Mouse (Mus musculus) embryonic stem cell, embryonic (primary cell): ENCODE data around the gene Ctse.

Experiments used
- CTCF ChIA-PET, 4 experiments: fragments of 300-600 bp in 2 of 4; fragments of 350-600 bp in 2 of 4; sonication (Branson Sonifier 250); formaldehyde crosslinking; loops; one replicate each; lab custom pipeline; 2022; ENCODE audit warnings: inconsistent platforms in 2 of 4; lab: Charles Lee
- POLR2A ChIA-PET, 4 experiments: fragments of 300-600 bp in 2 of 4; fragments of 350-600 bp in 2 of 4; sonication (Branson Sonifier 250); formaldehyde crosslinking; loops; one replicate each; lab custom pipeline; 2022; ENCODE audit warnings: antibody characterized with exemption in 4 of 4, inconsistent platforms in 1 of 4; lab: Charles Lee

Gene Ctse

DNA sequence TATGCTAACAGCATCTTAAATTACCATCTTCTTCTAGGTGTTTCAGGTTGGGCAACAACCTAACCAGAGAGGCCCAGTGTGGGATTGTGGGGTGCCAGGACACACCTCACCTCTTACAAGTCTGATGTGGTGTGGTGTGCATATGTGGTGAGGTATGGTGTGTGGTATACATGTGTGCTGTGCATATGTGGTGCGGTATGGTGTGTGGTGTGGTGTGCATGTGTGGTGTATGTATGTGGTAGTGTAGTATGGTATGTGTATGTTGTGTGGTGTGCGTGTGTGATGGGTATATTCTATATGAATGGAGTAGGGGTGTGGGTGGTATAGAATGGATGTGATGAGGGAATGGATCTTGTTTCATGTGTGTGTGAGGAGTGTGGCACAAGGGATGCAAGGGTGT is 49.6 kb downstream of the Ctse start:
- POLR2A ChIA-PET: no interaction called here

DNA sequence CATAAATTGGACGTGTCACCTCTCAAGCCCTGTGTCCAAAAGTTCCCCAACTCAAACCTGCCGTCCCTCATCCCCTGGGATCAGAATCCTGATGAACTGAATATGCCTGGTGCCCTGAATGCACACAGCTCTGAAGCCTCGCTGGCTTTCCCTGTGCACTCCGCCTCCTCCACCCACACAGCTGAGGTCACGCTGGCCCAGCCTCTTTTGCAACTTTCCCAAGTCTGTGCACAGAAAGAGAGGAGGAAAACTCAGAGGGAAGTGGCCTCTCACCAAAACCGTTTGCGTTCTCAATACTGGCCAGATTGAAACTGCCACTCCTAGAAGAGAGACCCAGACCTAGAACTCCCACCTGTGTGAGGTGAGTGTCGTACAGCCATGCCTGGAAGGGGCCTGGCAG is 50.4 kb downstream of the Ctse start, which contains the start of gene Rab7b:
Gene Rab7b (plus strand): TSS at position 221 of the 400 bp plus-strand sequence.
- POLR2A ChIA-PET: no interaction called here
- CTCF ChIA-PET: interaction anchor here in 3 of 4 experiments (0.6 to 1.6 kb wide), 4 partner anchors 13 to 604 kb away, joined by 3 to 6 read pairs (median 6); no protein-coding TSS in a partner anchor

More for the DNA sequence above, 49.6 kb downstream of the Ctse start:
- CTCF ChIA-PET: interaction anchor here in 1 of 4 experiments (1.6 kb wide), 1 partner anchor 14 kb away, joined by 5 read pairs; no protein-coding TSS in a partner anchor

DNA sequence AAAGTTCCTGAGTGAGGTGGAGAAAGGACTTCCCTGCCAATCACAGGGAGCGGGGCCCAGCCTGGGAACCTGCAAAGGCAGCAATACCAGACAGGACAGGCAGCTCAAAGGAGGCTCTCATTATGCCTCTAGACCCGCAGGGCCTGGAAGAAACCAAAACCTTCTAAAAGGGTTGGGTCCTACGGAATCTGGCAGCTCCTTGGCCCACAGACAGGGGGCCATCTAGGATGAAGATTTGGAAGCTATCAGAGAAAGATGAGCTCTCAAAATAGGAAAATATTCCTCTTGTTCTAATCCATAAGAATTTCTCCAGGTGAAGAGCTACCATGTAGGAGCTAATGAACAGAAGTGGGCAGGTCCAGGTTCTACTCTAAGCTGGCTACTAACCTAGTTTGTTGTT is 50.9 kb downstream of the Ctse start:
- ChIA-PET POLR2A (interaction anchor here in 1 of 4 experiments (0.5 to 0.8 kb wide), 2 partner anchors 13 to 97 kb away, joined by 3 read pairs; no protein-coding TSS in a partner anchor), CTCF (interaction anchor here in 3 of 4 experiments (0.5 to 1.6 kb wide), 5 partner anchors 12 to 604 kb away, joined by 3 to 6 read pairs (median 5); no protein-coding TSS in a partner anchor)

DNA sequence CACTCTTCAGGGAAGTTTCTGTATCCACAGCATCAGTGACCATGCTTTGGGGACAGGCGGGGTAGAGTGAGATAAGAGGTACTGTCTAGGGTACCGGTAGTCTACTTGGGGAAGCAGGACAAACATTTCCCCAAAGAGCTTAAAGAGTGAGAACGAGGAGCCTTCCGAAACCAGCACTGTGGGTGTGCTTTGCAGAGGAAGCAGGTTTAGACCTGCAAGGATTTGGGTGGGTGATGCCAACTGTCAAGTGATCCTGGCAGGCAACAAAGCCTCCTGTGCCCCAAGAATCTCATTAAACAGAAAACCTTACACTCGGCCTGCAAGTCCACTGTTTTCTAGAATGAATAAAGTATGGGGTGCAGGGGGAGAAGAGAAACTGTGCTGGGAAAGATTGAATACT is 51.8 kb downstream of the Ctse start:
- CTCF ChIA-PET: interaction anchor here in 2 of 4 experiments (0.8 to 2.7 kb wide), 4 partner anchors 11 to 29 kb away, joined by 3 to 8 read pairs (median 4); no protein-coding TSS in a partner anchor
- POLR2A ChIA-PET: interaction anchor here in 1 of 4 experiments (1.0 to 1.1 kb wide), 2 partner anchors 163 to 317 kb away, joined by 3 read pairs; partner anchors contain the start of genes Elk4, Fam72a and Srgap2

DNA sequence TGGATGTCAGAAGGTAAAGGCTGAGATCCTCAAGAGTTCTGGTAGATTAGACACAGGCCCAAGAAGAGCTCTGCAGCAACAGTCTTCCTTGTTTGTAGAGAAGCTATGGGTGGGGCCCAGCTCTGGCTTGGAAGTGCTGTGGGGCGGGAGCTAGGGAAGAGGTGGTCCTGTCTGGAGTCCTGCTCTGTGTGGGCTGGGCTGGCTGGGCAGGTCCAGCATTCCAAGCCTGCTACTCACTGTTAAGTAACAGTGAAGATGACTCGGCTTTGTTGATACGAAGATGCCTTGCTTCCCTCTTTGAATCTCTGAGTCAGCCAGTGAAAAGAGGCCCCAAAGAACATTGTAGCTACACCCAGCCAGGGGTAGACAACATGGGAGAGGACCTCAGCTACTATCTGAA is 52.3 kb downstream of the Ctse start:
- ChIA-PET POLR2A (interaction anchor here in 2 of 4 experiments (0.6 to 1.1 kb wide), 4 partner anchors 138 to 1270 kb away, joined by 3 to 4 read pairs (median 3); partner anchors contain the start of genes Elk4 (in 1 of the 2), Fam72a (in 1 of the 2) and Srgap2 (in 1 of the 2)), CTCF (interaction anchor here in 2 of 4 experiments (0.8 to 2.7 kb wide), 4 partner anchors 11 to 29 kb away, joined by 3 to 8 read pairs (median 4); no protein-coding TSS in a partner anchor)

DNA sequence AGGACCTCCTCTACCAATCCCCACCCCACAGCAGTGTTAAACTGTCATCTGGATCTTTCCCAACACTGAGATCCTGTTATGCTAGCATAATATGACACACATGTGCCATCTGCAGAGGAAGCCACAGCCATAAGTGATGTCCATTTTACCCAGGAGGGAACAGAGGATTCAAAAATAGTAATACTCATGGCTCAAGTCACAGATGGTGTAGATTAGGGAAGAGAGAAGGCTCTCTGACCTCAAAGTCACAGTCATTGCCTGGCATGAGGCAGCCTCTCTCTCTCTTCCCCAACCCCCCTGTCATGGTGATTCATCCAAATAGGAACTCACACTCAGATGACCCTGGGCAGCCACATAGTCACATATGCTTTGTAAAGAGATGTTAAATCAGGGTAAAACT is 53.2 kb downstream of the Ctse start:
- ChIA-PET POLR2A (interaction anchor here in 1 of 4 experiments (0.6 kb wide), 2 partner anchors 139 to 1271 kb away, joined by 3 to 4 read pairs; no protein-coding TSS in a partner anchor), CTCF (interaction anchor here in 1 of 4 experiments (2.7 kb wide), 1 partner anchor 21 kb away, joined by 8 read pairs; no protein-coding TSS in a partner anchor)

DNA sequence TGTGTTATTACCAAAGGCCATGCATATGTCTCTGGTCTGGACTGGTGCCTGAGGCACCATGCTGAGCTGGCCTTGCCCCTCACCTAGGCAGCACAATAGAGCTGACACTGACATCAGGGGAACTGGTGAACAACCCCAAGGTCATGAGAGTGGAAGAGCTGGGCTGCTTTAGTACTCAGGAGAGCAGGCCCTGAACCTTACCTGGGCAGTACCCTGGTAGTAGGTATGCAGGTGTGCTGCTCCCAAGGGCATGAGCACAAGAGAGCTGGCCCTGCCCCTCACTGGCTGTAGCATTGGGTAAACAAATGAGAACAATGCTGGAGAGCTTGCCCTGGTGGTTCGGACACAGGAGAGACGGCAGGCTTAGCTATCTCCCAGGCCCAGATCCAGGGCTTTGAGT is 57.2 kb downstream of the Ctse start:
- ChIA-PET CTCF (interaction anchor here in 1 of 4 experiments (0.9 kb wide), 1 partner anchor 17 kb away, joined by 3 read pairs; no protein-coding TSS in a partner anchor), POLR2A (interaction anchor here in 1 of 4 experiments (0.6 kb wide), 1 partner anchor 317 kb away, joined by 10 read pairs; no protein-coding TSS in a partner anchor)

DNA sequence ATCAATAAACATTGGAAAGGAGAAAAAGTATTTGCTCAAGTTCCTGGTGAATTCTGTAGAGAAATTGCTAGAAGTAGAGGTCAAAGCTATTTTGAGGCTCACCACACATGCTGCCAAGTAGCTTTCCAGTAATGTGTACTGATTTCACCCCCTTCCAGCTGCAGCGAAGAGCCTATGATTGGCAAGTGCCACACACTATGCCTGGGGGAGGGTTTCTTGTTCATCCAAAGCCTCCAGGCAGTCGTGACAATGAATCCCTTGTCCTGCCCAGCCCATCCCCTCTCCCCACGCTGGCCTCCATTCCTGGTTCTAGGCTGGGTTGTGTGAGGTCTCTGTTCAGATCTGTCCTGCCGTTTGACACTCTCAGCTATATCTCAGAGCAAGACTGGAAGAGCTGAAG is 58.2 kb downstream of the Ctse start:
- ChIA-PET POLR2A (no interaction called here), CTCF (no interaction called here)

DNA sequence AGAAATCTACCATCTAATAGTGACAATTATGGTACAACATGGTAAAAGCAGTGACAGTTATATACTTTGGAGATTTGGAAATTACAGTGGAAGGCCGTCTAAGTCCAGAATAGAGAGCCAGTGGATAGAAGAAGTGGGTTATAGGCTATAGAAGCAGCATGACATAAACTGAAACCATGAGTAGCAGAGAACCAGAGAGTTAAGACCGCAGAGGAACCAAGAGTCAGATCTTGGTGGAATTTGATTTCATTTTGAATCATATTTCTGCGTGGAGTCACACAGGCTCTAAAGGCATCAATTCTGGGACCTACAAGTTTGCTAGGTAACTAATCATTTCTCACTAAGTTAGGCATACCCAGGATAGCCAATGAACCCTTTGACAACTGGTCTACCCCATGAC is 60.7 kb downstream of the Ctse start:
- ChIA-PET CTCF (interaction anchor here in 1 of 4 experiments (0.5 kb wide), 1 partner anchor 54 kb away, joined by 3 read pairs; no protein-coding TSS in a partner anchor), POLR2A (no interaction called here)

DNA sequence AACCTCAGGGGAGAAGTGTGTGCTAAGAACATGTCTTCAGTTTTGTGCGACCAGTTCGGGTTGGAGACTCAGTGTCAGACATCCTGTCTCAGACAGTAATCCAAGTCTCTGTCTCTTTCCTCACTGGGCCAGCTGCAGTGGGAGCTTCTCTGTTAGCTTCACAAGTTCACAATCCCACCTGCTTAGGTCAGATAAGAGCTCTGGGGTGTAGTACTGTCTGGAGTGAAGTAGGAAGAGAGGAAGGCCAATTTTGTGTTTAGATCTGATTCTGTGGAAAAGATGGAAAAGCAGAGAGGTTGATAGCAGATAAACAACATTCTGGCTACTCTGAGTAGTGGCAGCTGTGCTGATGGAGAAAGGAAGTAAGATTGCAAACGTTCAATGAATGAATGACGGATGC is 61.5 kb downstream of the Ctse start:
- ChIA-PET POLR2A (interaction anchor here in 2 of 4 experiments (0.5 to 0.8 kb wide), 3 partner anchors 21 to 105 kb away, joined by 3 to 5 read pairs (median 3); no protein-coding TSS in a partner anchor), CTCF (interaction anchor here in 2 of 4 experiments (0.6 to 2.1 kb wide), 2 partner anchors 15 to 357 kb away, joined by 4 to 5 read pairs; no protein-coding TSS in a partner anchor)

DNA sequence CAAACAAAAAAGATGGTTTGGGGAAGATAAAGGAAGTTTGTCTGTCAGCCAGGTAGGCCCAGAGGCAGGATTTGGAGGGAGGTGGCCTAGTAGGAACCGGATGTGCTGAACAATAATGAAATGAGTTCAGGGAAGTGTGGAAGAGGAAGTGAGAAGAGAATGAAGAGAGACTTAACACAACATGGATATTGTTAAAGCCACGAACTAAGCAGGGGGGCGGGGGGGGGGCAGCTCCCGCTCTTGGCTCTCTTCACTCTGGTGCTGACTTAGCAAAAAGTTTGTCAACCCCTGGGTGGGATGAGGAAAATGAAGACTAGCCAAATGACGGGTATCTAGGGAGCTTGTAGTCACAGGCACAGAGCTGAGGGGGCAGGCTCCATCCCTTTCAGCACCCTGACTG is 62.3 kb downstream of the Ctse start:
- CTCF ChIA-PET: interaction anchor here in 3 of 4 experiments (0.6 to 2.6 kb wide), 8 partner anchors 12 to 263 kb away, joined by 3 to 18 read pairs (median 4); partner anchors contain the start of gene Slc45a3 (in 1 of the 3)
- POLR2A ChIA-PET: interaction anchor here in 2 of 4 experiments (0.6 to 1.4 kb wide), 4 partner anchors 12 to 1749 kb away, joined by 3 to 8 read pairs (median 4); no protein-coding TSS in a partner anchor

DNA sequence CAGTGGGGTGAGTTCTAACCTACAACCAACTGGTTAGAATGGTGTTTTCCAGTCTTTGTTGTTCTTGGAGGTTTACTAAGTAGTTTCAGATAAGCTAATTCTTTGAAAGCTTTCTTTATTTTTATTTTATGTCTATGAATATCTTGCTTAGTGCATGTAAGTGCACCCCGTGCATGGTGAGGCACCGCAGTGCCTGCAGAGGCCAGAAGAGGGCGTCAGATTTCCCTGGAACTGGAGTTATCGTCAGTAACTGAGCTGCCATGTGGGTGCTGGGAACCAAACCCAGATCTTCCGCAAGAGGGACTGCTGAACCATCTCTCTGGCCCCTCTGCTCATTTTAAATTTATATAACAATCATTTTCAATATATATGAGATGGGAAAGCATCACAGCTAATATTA is 63.3 kb downstream of the Ctse start:
- POLR2A ChIA-PET: interaction anchor here in 3 of 4 experiments (0.6 to 1.4 kb wide), 4 partner anchors 11 to 280 kb away, joined by 3 to 8 read pairs (median 3); no protein-coding TSS in a partner anchor
- CTCF ChIA-PET: interaction anchor here (0.5 to 2.6 kb wide), 30 partner anchors 9 to 517 kb away, joined by 3 to 18 read pairs (median 4); partner anchors contain the start of genes Avpr1b (in 1 of the 4), Rab7b (in 1 of the 4) and Slc26a9 (in 1 of the 4)

DNA sequence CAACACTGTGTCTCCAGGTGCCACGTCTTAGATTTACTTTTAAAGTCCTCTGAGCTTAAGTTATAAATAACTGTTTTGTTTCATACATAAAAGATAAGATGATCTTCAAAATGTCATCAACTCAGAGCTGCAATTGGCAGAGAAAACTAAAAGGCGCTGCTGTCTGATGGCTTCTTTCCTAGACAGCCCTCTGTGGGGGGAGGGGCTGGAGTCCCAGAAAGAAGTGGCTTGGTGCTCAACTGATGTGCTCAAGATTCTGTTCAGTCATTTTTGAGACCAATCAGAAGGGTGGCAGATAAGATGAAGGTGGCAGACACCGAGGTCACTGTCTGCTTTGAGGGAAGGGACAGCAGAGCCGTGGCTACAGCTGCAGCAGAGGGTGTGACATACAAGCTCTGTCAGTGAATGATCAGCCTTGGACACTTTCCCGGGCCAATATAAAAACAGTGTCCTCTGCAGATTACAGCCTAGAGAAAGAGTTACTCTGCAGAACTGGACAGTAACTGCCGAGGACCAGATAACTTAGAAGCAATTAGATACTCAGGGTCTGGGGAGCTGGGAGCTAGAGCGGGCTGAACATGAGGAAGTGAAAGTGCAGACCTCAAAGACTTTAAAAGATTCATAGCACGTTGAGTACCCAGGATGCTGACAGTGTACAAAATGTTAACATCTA is 64.1 kb downstream of the Ctse start:
- ChIA-PET POLR2A (interaction anchor here in 3 of 4 experiments (1.0 to 1.4 kb wide), 3 partner anchors 11 to 279 kb away, joined by 3 to 8 read pairs (median 3); no protein-coding TSS in a partner anchor), CTCF (interaction anchor here (0.6 to 2.6 kb wide), 23 partner anchors 9 to 518 kb away, joined by 3 to 18 read pairs (median 4); partner anchors contain the start of genes Avpr1b (in 1 of the 4), Rab7b (in 1 of the 4) and Slc26a9 (in 1 of the 4))

DNA sequence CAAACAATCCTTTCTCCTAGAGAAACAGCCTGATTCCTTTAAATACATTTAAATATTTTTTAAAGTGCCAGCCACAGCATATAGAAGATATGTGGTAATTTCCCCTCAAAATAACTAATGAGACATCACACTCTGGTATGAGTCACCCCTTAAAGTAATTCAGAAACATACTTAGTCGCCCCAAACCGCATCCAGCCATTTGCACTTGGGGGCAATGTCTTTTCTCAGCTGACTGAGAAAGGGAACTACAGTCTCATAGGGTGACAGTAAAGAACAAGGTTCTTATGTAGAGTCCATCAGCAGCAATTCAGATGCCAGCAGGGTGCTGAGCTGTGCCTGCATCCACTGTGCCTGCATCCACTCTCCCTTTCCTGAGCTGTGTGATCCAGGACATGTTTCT is 65.4 kb downstream of the Ctse start:
- ChIA-PET CTCF (interaction anchor here in 2 of 4 experiments (0.7 to 1.3 kb wide), 5 partner anchors 8 to 312 kb away, joined by 3 to 6 read pairs (median 3); no protein-coding TSS in a partner anchor), POLR2A (interaction anchor here in 1 of 4 experiments (0.6 kb wide), 1 partner anchor 30 kb away, joined by 6 read pairs; no protein-coding TSS in a partner anchor)

DNA sequence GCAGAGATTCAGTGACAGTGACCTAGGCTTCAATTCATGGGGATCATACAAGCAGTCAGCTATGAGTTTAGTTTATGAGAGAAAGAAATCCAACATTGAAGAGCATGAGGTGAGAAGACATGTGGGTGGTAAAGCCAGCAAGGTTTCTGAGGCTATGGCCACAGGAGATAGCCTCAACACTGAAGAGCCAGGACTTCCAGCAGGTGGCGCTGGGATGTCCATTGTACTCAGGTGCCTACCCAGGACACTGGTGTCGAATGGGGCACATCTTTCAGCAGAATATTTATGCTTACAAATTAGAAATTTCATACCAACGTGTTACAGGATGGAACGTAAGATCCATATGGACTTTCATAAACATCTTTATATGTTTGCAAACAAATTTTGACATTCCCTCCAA is 70.2 kb downstream of the Ctse start:
- ChIA-PET POLR2A (no interaction called here), CTCF (interaction anchor here in 2 of 4 experiments (1.0 to 2.4 kb wide), 4 partner anchors 11 to 56 kb away, joined by 3 to 11 read pairs (median 3); no protein-coding TSS in a partner anchor)

DNA sequence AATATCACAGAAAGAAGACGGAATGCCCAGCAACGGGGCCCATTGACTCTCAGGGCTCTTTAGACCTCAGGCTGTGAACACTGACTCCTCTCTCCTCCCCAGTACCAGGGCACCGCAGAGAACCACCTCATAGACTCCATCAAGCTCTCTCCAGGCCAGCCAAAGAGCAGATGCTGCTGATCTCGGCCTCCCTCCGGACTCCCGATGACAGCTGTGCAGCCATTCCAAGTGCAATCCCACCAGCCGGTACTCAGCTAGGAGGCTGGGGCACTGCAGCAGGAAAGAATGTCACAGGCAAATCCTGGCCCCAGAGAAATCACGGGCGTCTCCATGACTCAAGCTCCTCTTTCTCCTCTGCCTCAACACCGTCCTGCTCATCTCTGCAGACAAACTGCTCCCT is 73.4 kb downstream of the Ctse start:
- ChIA-PET CTCF (interaction anchor here (0.7 to 2.5 kb wide), 16 partner anchors 8 to 679 kb away, joined by 3 to 45 read pairs (median 14); no protein-coding TSS in a partner anchor), POLR2A (interaction anchor here in 3 of 4 experiments (1.3 to 1.7 kb wide), 5 partner anchors 38 to 184 kb away, joined by 3 to 5 read pairs (median 4); partner anchors contain the start of genes Fam72a (in 1 of the 3), Pm20d1 (in 1 of the 3) and Srgap2 (in 1 of the 3))

DNA sequence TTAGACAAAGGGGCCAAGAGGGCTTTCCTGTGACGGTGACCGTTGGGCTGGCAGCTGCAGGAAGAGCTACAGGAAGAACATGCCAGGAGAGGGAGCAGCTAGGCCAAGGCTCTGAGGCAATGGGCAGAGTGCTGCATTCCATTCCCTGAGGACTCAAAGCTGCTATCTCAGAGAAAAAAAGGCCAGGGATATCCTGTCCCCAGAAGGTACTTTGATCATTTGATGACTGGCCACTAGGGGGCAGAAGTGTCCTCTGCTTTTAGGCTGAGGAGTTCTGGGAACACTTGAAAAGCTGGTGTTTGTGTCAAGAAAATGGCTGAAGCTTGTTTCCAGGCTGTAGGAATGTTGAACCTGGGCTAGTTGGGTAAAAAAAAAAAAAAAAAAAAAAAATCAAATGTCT is 74.3 kb downstream of the Ctse start:
- CTCF ChIA-PET: interaction anchor here (0.5 to 2.5 kb wide), 88 partner anchors 9 to 678 kb away, joined by 3 to 45 read pairs (median 4); partner anchors contain the start of genes Rab29 (in 2 of the 4), Slc41a1 (in 2 of the 4), Fam72a (in 1 of the 4) and Ikbke (in 1 of the 4)
- POLR2A ChIA-PET: interaction anchor here in 3 of 4 experiments (0.6 to 1.7 kb wide), 17 partner anchors 8 to 295 kb away, joined by 3 to 8 read pairs (median 4); partner anchors contain the start of genes Fam72a (in 3 of the 3), Srgap2 (in 3 of the 3), Elk4 (in 1 of the 3) and Nucks1 (in 1 of the 3)
